Mouse (Mus musculus) ES-Bruce4 (cell line): ENCODE results near the gene Mpp2. TPM values are rescaled to one million over a fixed set of nuclear protein-coding genes. Genes with fewer than 3 reads are reported as not detected.
A peak's percentile ranks its signal among the peaks of the same experiment; 100 is the strongest.

Experiments used
- H3K27ac ChIP-seq: 2 replicates; pipeline ENCODE4 v1.5.1; 2012; ENCODE audit warnings: low read length, inconsistent platforms; ENCODE audit not compliant: insufficient read depth
- H3K27me3 ChIP-seq: 2 replicates; pipeline ENCODE4 v1.6.1; 2012; ENCODE audit warnings: mild to moderate bottlenecking, low read length, inconsistent platforms; ENCODE audit not compliant: control insufficient read depth, poor library complexity, insufficient read depth, severe bottlenecking
- H3K36me3 ChIP-seq: 2 replicates; pipeline ENCODE4 v1.6.1; 2012; ENCODE audit warnings: inconsistent platforms, mild to moderate bottlenecking, low read length, moderate library complexity; ENCODE audit not compliant: control insufficient read depth, poor library complexity, insufficient read depth, severe bottlenecking
- H3K4me1 ChIP-seq: one replicate; pipeline ENCODE4 v1.8.1; 2011; ENCODE audit warnings: low read length; ENCODE audit not compliant: control insufficient read depth, insufficient read depth
- H3K4me3 ChIP-seq: 2 replicates; pipeline ENCODE4 v1.5.1; 2011; ENCODE audit warnings: low read depth, mild to moderate bottlenecking, low read length
- H3K9ac ChIP-seq: 2 replicates; pipeline ENCODE4 v1.6.1; 2012; ENCODE audit warnings: low read depth, mild to moderate bottlenecking, inconsistent platforms; ENCODE audit not compliant: poor library complexity, severe bottlenecking
- H3K9me3 ChIP-seq: replicated peaks from 2 replicates; pipeline ENCODE4 v1.6.1; 2012; ENCODE audit warnings: mild to moderate bottlenecking, low read length, inconsistent platforms; ENCODE audit not compliant: control insufficient read depth, poor library complexity, insufficient read depth, severe bottlenecking
- CTCF ChIP-seq: IDR thresholded peaks from one replicate; pipeline ENCODE4 v1.8.1; 2011; ENCODE audit warnings: low read depth, low read length
- EP300 ChIP-seq: IDR thresholded peaks from 2 replicates; pipeline ENCODE4 v1.6.1; 2011; ENCODE audit warnings: low read depth, low read length; ENCODE audit not compliant: insufficient read depth
- POLR2A ChIP-seq: IDR thresholded peaks from one replicate; pipeline ENCODE4 v1.8.1; 2011; ENCODE audit warnings: low read length; ENCODE audit not compliant: insufficient read depth
- polyA plus RNA-seq: library from polyadenylated mRNA; stranded (reverse); fragments of >200 nt; gene quantifications from 2 replicates; pipeline ENCODE4 v1.2.4, GENCODE M21; 2011; ENCODE audit warnings: low read depth; ENCODE audit not compliant: missing spikeins, insufficient read depth, insufficient read length

The Mpp2 gene
- polyA plus RNA-seq, 1 experiment, result 3.6 TPM

GRCm38 (mm10) chr11:102096446-102096845 is 8.1 kb upstream of the Mpp2 start:
- Histone ChIP-seq H3K27me3 (no peaks in the 10 kb centered on the region), H3K4me3 (no peak overlapping the region), H3K4me1 (peaks cover 2% of the 10 kb centered on the region), H3K36me3 (no peaks in the 10 kb centered on the region), H3K9me3 (no peaks in the 10 kb centered on the region), H3K9ac (no peak overlapping the region), H3K27ac (no peak overlapping the region)
- TF ChIP-seq EP300 (no peak), POLR2A (no peak), CTCF (no peak)

GRCm38 (mm10) chr11:102095676-102096075 is 7.4 kb upstream of the Mpp2 start:
- Histone ChIP-seq H3K36me3 (no peaks in the 10 kb centered on the region), H3K9ac (no peak overlapping the region), H3K4me1 (peaks cover 2% of the 10 kb centered on the region), H3K27ac (no peak overlapping the region), H3K9me3 (no peaks in the 10 kb centered on the region), H3K27me3 (no peaks in the 10 kb centered on the region), H3K4me3 (no peak overlapping the region)
- no peak for TF ChIP-seq POLR2A
- no peak for TF ChIP-seq CTCF
- TF ChIP-seq EP300, result no peak

GRCm38 (mm10) chr11:102089088-102089808 is 933 bp upstream of the Mpp2 start:
- Histone ChIP-seq H3K27me3 (no peaks in the 10 kb centered on the region), H3K27ac (no peak overlapping the region), H3K9ac (peak overlapping the region; percentile 38), H3K9me3 (no peaks in the 10 kb centered on the region), H3K36me3 (no peaks in the 10 kb centered on the region), H3K4me1 (no peaks in the 10 kb centered on the region), H3K4me3 (peak overlapping the region; percentile 90)
- TF ChIP-seq CTCF, result peak; percentile 18
- no peak for TF ChIP-seq POLR2A

GRCm38 (mm10) chr11:102087081-102087751 is 1.1 kb downstream of the Mpp2 start:
- Histone ChIP-seq H3K27ac (no peak overlapping the region), H3K36me3 (no peaks in the 10 kb centered on the region), H3K4me3 (peak overlapping the region; percentile 90), H3K9me3 (no peaks in the 10 kb centered on the region), H3K27me3 (no peaks in the 10 kb centered on the region), H3K9ac (peak overlapping the region; percentile 38), H3K4me1 (no peaks in the 10 kb centered on the region)
- TF ChIP-seq EP300 (0 out of 2 replicates have a peak, but pooled peaks have one; percentile 38), CTCF (no peak), POLR2A (no peak)

- no peak for TF ChIP-seq CTCF
- TF ChIP-seq EP300, result no peak
- TF ChIP-seq POLR2A, result no peak
- Histone ChIP-seq H3K27me3 (no peaks in the 10 kb centered on the region), H3K36me3 (no peaks in the 10 kb centered on the region), H3K27ac (no peak overlapping the region), H3K4me1 (no peaks in the 10 kb centered on the region), H3K9me3 (no peaks in the 10 kb centered on the region), H3K9ac (no peak overlapping the region), H3K4me3 (no peak overlapping the region)
Measured at GRCm38 (mm10) chr11:102086331-102086730, 2.0 kb downstream of the Mpp2 start.

- H3K27me3 ChIP-seq, result no peaks in the 10 kb centered on the region
- no peak overlapping the region for H3K9ac ChIP-seq
- no peaks in the 10 kb centered on the region for H3K36me3 ChIP-seq
- H3K4me3 ChIP-seq, result no peak overlapping the region
- H3K4me1 ChIP-seq, result no peaks in the 10 kb centered on the region
- no peak overlapping the region for H3K27ac ChIP-seq
- H3K9me3 ChIP-seq, result no peaks in the 10 kb centered on the region
- no peak for TF ChIP-seq CTCF
- no peak for TF ChIP-seq POLR2A
- no peak for TF ChIP-seq EP300
Measured at GRCm38 (mm10) chr11:102084159-102084558, 4.2 kb downstream of the Mpp2 start.
